In the genomic region with DNA sequence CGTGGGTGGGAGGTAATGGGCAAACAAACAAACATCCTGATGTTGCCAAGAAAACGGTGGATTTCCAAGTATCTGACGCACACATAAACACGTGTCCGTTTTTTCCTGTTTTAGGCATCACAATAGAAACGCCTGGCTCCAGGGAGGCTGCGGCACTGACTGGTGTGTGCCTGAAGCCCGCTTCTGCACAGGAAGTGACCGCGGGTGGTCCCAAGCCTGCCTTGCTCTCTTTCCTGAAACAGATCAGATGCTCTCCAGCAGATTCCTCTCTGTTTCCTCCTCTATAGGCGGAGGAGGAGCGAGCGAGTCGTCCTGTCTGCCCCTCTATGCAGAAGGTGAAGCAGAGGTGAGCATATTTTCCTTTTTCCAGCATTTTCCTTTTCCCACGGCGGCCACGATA, we compare ENCODE assay signal across 9 mouse cellular contexts.
DNase-seq lines count a peak whose midpoint lies in the region; ATAC-seq and TF ChIP-seq lines count a peak whose summit lies in the region.
"Had no signal": no experiment of that assay in that cellular context is flagged by ENCODE, and none has a peak within 500 bp of the region (broad histone marks: within the 10 kb centered on the region; RNA-seq: fewer than 3 reads in every experiment).

No protein-coding gene starts in this region.

- H3K9ac ChIP-seq in limb, embryonic 13.5 days = no peak overlapping the region
- H3K9ac ChIP-seq: liver, embryonic 15.5 days had no signal

- TF ChIP-seq CTCF in testis, adult 2 months (IDR thresholded peaks at IDR 0.05; ENCODE audit: control insufficient read depth, insufficient read depth, insufficient replicate concordance, low read depth, low read length) = no peak
- TF ChIP-seq CTCF in cerebellum, adult 2 months (IDR thresholded peaks at IDR 0.05; ENCODE audit: borderline replicate concordance, insufficient read depth, low read depth, low read length) = no peak
- TF ChIP-seq CTCF in left cerebral cortex, adult 2 months (IDR thresholded peaks at IDR 0.05) = no peak

- peaks cover 4% of the 10 kb centered on the region; the same call in 1 of the 2 replicates for H3K4me1 ChIP-seq in testis, adult 2 months (ENCODE audit: control insufficient read depth, insufficient read depth, low read length)
- peaks cover 14% of the 10 kb centered on the region; the same call in 1 of the 2 replicates for H3K4me1 ChIP-seq in limb, embryonic 13.5 days
- no peaks in the 10 kb centered on the region for H3K4me1 ChIP-seq in cerebellum, adult 2 months (ENCODE audit: control insufficient read depth, insufficient read depth, low read length)
- H3K4me1 ChIP-seq: liver, embryonic 15.5 days had no signal

- no peak for TF ChIP-seq POLR2A in testis, adult 2 months (IDR thresholded peaks at IDR 0.05; ENCODE audit: control insufficient read depth, low read depth, low read length)
- TF ChIP-seq POLR2A in cerebellum, adult 2 months (IDR thresholded peaks at IDR 0.05; ENCODE audit: borderline replicate concordance, insufficient read depth, low read length) = no peak

- intact Hi-C loops in heart, postnatal 14 days (cut with DNase I) = loop anchor here (2.0 kb wide), 1 partner anchor 38 kb away; no protein-coding TSS in a partner anchor
- intact Hi-C loops in left cerebral cortex, adult 2 months (cut with DNase I) = no loop called here

- peak overlapping the region; percentile 32 for H3K4me2 ChIP-seq in limb, embryonic 13.5 days (replicated peaks)
- H3K4me2 ChIP-seq: liver, embryonic 15.5 days had no signal

- no peak overlapping the region for H3K27ac ChIP-seq in testis, adult 2 months (ENCODE audit: control insufficient read depth, insufficient read depth, low read depth, low read length)
- H3K27ac ChIP-seq in limb, embryonic 13.5 days = peak overlapping the region; percentile 48; the same call in 1 of the 2 replicates
- no peak overlapping the region for H3K27ac ChIP-seq in cerebellum, adult 2 months (ENCODE audit: insufficient read depth, low read length)
- H3K27ac ChIP-seq in left cerebral cortex, adult 2 months = no peak overlapping the region
- H3K27ac ChIP-seq: liver, embryonic 15.5 days had no signal

- ATAC-seq in limb, embryonic 13.5 days (ENCODE audit: low FRiP score, low read depth) = peak; percentile 44
- no peak for ATAC-seq in erythroid progenitor cell, adult 5-6 weeks (replicated peaks; ENCODE audit: low FRiP score, poor library complexity, severe bottlenecking)

- no peaks in the 10 kb centered on the region for H3K27me3 ChIP-seq in testis, adult 2 months (ENCODE audit: control insufficient read depth, insufficient read depth, low read length)
- H3K27me3 ChIP-seq in limb, embryonic 13.5 days = no peaks in the 10 kb centered on the region
- H3K27me3 ChIP-seq in cerebellum, adult 2 months (ENCODE audit: control insufficient read depth, insufficient read depth, low read length) = no peaks in the 10 kb centered on the region
- H3K27me3 ChIP-seq: liver, embryonic 15.5 days had no signal

- 48% methylated on average over 17 of the region's 17 CpGs for WGBS in limb, embryonic 13.5 days
- WGBS in cerebellum, adult 2 months = 52% methylated on average over 17 of the region's 17 CpGs

- H3K36me3 ChIP-seq in testis, adult 2 months (ENCODE audit: control insufficient read depth, insufficient read depth, low read length) = no peaks in the 10 kb centered on the region
- H3K36me3 ChIP-seq in limb, embryonic 13.5 days = no peaks in the 10 kb centered on the region
- H3K36me3 ChIP-seq: liver, embryonic 15.5 days had no signal

- peak overlapping the region; percentile 7 for H3K4me3 ChIP-seq in testis, adult 2 months (ENCODE audit: control insufficient read depth, low read depth, low read length)
- H3K4me3 ChIP-seq in limb, embryonic 13.5 days = no peak overlapping the region
- H3K4me3 ChIP-seq in cerebellum, adult 2 months (replicated peaks; ENCODE audit: insufficient read depth, low read depth, low read length) = no peak overlapping the region
- no peak overlapping the region for H3K4me3 ChIP-seq in left cerebral cortex, adult 2 months
- H3K4me3 ChIP-seq: liver, embryonic 15.5 days had no signal

- H3K9me3 ChIP-seq in limb, embryonic 13.5 days = no peaks in the 10 kb centered on the region
- H3K9me3 ChIP-seq: liver, embryonic 15.5 days had no signal

- DNase-seq in testis, postnatal 14 days (ENCODE audit: low spot score) = no peak
- peak; percentile 38 to 44 for DNase-seq in heart, postnatal 14 days
- peak; percentile 38 for DNase-seq in yolk sac, embryonic 10.5 days (ENCODE audit: low spot score)
- DNase-seq in cerebellum, adult 2 months = no peak
- no peak for DNase-seq in left cerebral cortex, adult 2 months (ENCODE audit: extremely low spot score in 1 of 2, low spot score in 2 of 2)

Comparison
In these comparisons a context has a peak if more than half of its experiments do, and no peak if none do; other contexts are left out.
1. DNase-seq: peak in heart, postnatal 14 days (2 of 2) and yolk sac, embryonic 10.5 days (single experiment); none in testis, postnatal 14 days (single experiment), cerebellum, adult 2 months (0 of 2) and left cerebral cortex, adult 2 months (0 of 2).